Mouse (Mus musculus) CH12.LX (cell line): ENCODE data around the gene Got2.

Source experiments
- CTCF ChIP-seq, 2 experiments: IDR thresholded peaks in 1 of 2; conservative IDR thresholded peaks in 1 of 2; 2 replicates each; pipeline ENCODE4 v1.5.1; 2011 to 2012; ENCODE audit warnings: low read depth in 2 of 2, low read length in 2 of 2, improper control_type of control experiment in 1 of 2, inconsistent platforms in 1 of 2, mild to moderate bottlenecking in 1 of 2, moderate library complexity in 1 of 2
- EP300 ChIP-seq: IDR thresholded peaks from 2 replicates; pipeline ENCODE4 v1.6.1; 2011; ENCODE audit warnings: low read length, improper control_type of control experiment
- GABPA ChIP-seq: IDR thresholded peaks from 2 replicates; pipeline ENCODE4 v1.6.1; 2012; ENCODE audit warnings: low read depth, low read length, improper control_type of control experiment, inconsistent platforms; ENCODE audit not compliant: insufficient replicate concordance
- MAX ChIP-seq: IDR thresholded peaks from 2 replicates; pipeline ENCODE4 v1.6.1; 2011; ENCODE audit warnings: low read length, improper control_type of control experiment
- MYC ChIP-seq: IDR thresholded peaks from 2 replicates; pipeline ENCODE4 v1.6.1; 2011; ENCODE audit warnings: low read depth, mild to moderate bottlenecking, improper control_type of control experiment, low read length
- PAX5 ChIP-seq: IDR thresholded peaks from 2 replicates; pipeline ENCODE4 v1.6.1; 2012; ENCODE audit warnings: low read length, inconsistent platforms, mixed read lengths
- POLR2A ChIP-seq: IDR thresholded peaks from 2 replicates; pipeline ENCODE4 v1.6.1; 2011; ENCODE audit warnings: low read depth, mild to moderate bottlenecking, improper control_type of control experiment, low read length
- RAD21 ChIP-seq: IDR thresholded peaks from 2 replicates; pipeline ENCODE4 v1.6.1; 2011; ENCODE audit warnings: low read depth, mild to moderate bottlenecking, low read length, improper control_type of control experiment, moderate library complexity
- ZMIZ1 ChIP-seq: IDR thresholded peaks from 2 replicates; pipeline ENCODE4 v1.6.1; 2012; ENCODE audit warnings: low read depth, mild to moderate bottlenecking, inconsistent platforms, low read length, improper control_type of control experiment

DNA sequence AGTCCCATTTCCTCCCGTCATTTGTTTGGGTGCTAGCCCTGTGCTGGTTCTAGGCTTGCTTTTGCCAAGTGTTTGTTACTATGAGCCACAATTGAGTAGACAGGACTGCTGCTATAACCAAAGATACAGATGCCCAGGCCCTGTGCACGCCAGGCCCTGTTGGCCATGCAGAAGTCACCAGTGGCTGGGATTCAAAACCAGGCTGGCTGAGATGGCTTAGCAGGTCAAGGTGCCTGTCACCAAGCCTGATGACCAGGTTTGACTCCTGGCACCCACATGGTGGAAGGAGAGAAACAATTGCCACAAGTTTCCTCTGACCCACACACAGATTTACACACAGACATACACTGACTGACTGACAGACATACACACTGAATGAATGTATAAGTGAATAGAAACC lies 38.0 kb downstream of the Got2 start:
- TF ChIP-seq CTCF (conservative IDR thresholded peaks at IDR 0.05 in 1 of 2, IDR thresholded peaks at IDR 0.05 in 1 of 2; ENCODE audit: low read depth in 2 of 2, low read length in 2 of 2) (no peak), ZMIZ1 (no peak), MYC (no peak), MAX (no peak), GABPA (no peak), RAD21 (no peak), PAX5 (no peak), POLR2A (no peak), EP300 (no peak)
